Mouse (Mus musculus) spleen, adult 2 months (tissue): ENCODE data around the gene Cdiptos.

Source experiments
- CTCF ChIP-seq: fragments of 200-500 bp; IDR thresholded peaks from 2 replicates; pipeline ENCODE4 v1.5.1; 2011; ENCODE audit warnings: mild to moderate bottlenecking, inconsistent platforms; ENCODE audit not compliant: insufficient read depth, insufficient read length, insufficient replicate concordance; ENCODE audit errors: extremely low read depth
- POLR2A ChIP-seq: fragments of 200-500 bp; IDR thresholded peaks from 2 replicates; pipeline ENCODE4 v1.6.1; 2011; ENCODE audit warnings: low read depth, low read length, inconsistent platforms

GRCm38 (mm10) chr7:126999568-126999967, 23.7 kb upstream of the Cdiptos start:
- TF ChIP-seq CTCF (no peak), POLR2A (no peak)
